Mouse (Mus musculus) midbrain, embryonic 11.5 days (tissue): ENCODE results near the gene Limk2. TPM values are rescaled to one million over a fixed set of nuclear protein-coding genes. Genes with fewer than 3 reads are reported as not detected.

Experiments used
- polyA plus RNA-seq: library from polyadenylated mRNA; unstranded; fragments of >200 nt; fragmentation: Nextera tagmentation; extraction: Ambion mirVana; gene quantifications from 2 replicates; pipeline ENCODE4 v1.2.1, GENCODE M21; 2014

Gene Limk2
- polyA plus RNA-seq, 1 experiment from 2014 or later: 63.4 TPM

Other genes with a start within 250 kb of the Limk2 start
- gene Sfi1, start 215.7 kb downstream of the Limk2 start, polyA plus RNA-seq: 8.0 and 8.8 TPM in 2 replicates
- 54.5 and 54.7 TPM in 2 replicates for gene Eif4enif1, start 206.8 kb downstream of the Limk2 start, polyA plus RNA-seq
- 327 and 332 TPM in 2 replicates for gene Drg1, start 142.8 kb downstream of the Limk2 start, polyA plus RNA-seq
- 107 and 116 TPM in 2 replicates for gene Patz1, start 120.3 kb downstream of the Limk2 start, polyA plus RNA-seq
- 10.5 and 12.1 TPM in 2 replicates for gene Pik3ip1, start 78.8 kb downstream of the Limk2 start, polyA plus RNA-seq
- gene Rnf185, start 43.2 kb upstream of the Limk2 start, polyA plus RNA-seq: 51.9 and 54.3 TPM in 2 replicates
- 0.38 and 0.54 TPM in 2 replicates for gene Pla2g3, start 79.1 kb upstream of the Limk2 start, polyA plus RNA-seq
- 0.07 and 0.16 TPM in 2 replicates for gene Inpp5j, start 95.6 kb upstream of the Limk2 start, polyA plus RNA-seq
- 55.9 and 58.9 TPM in 2 replicates for gene Selenom, start 105.5 kb upstream of the Limk2 start, polyA plus RNA-seq
- 26.6 and 27.1 TPM in 2 replicates for gene Smtn, start 131.4 kb upstream of the Limk2 start, polyA plus RNA-seq
- gene Morc2a, start 240.0 kb upstream of the Limk2 start, polyA plus RNA-seq: 27.3 and 28.1 TPM in 2 replicates